Mouse (Mus musculus) hindbrain, postnatal 0 days (tissue): ENCODE measurements around the gene Cfap65. TPM values are rescaled to one million over a fixed set of nuclear protein-coding genes. Genes with fewer than 3 reads are reported as not detected.
A peak's percentile ranks its signal among the peaks of the same experiment; 100 is the strongest.

Source experiments
- ATAC-seq: fragments of 200-750 bp; cut with Nextera tagmentation; 2 replicates; pipeline ENCODE4 v1.8.0; 2017; ENCODE audit warnings: mild to moderate bottlenecking, moderate TSS enrichment, moderate library complexity
- DNase-seq: peaks from one replicate; pipeline ENCODE4 v3.0.0-alpha.2; 2015; ENCODE audit warnings: low spot score
- H3K27ac ChIP-seq: fragments of 300-500 bp; sonication (generic); 2 replicates; pipeline ENCODE4 v1.5.1; 2014; ENCODE audit warnings: mild to moderate bottlenecking
- H3K27me3 ChIP-seq: fragments of 300-500 bp; sonication (generic); 2 replicates; pipeline ENCODE4 v1.6.1; 2014; ENCODE audit warnings: low read length, mixed read lengths; ENCODE audit not compliant: insufficient read depth
- H3K36me3 ChIP-seq: fragments of 300-500 bp; sonication (generic); 2 replicates; pipeline ENCODE4 v1.6.1; 2014; ENCODE audit warnings: low read length, mixed read lengths; ENCODE audit not compliant: insufficient read depth
- H3K4me1 ChIP-seq: fragments of 300-500 bp; sonication (generic); 2 replicates; pipeline ENCODE4 v1.6.1; 2014; ENCODE audit warnings: antibody characterized with exemption, low read length, mixed read lengths; ENCODE audit not compliant: insufficient read depth
- H3K4me2 ChIP-seq: fragments of 300-500 bp; sonication (generic); 2 replicates; pipeline ENCODE4 v1.6.1; 2014; ENCODE audit warnings: low read depth, mild to moderate bottlenecking, low read length, moderate library complexity, mixed read lengths
- H3K4me3 ChIP-seq: fragments of 300-500 bp; sonication (generic); 2 replicates; pipeline ENCODE4 v1.5.1; 2014; ENCODE audit warnings: low read length
- H3K9ac ChIP-seq: fragments of 300-500 bp; sonication (generic); replicated peaks from 2 replicates; pipeline ENCODE4 v1.6.1; 2014; ENCODE audit warnings: mild to moderate bottlenecking, low read length, moderate library complexity, mixed read lengths
- H3K9me3 ChIP-seq: fragments of 300-500 bp; sonication (generic); 2 replicates; pipeline ENCODE4 v1.6.1; 2016; ENCODE audit warnings: low read length, mixed read lengths
- CTCF ChIP-seq: IDR thresholded peaks from 2 replicates; pipeline ENCODE4 v1.5.1; 2016; ENCODE audit warnings: antibody characterized with exemption, control low read depth, low read depth
- WGBS: fragments of 180-500 bp; shearing (Covaris S2); extraction: QIAGEN DNeasy Blood & Tissue Kit; methylation state at CpG from one replicate; pipeline ENCODE4 v1.1.7; 2014; 5-methylcytosine and 5-hydroxymethylcytosine counted together
- polyA plus RNA-seq: library from polyadenylated mRNA; unstranded; fragments of >200 nt; fragmentation: Nextera tagmentation; extraction: Ambion mirVana; gene quantifications from 2 replicates; pipeline ENCODE4 v1.2.1, GENCODE M21; 2015
- total RNA-seq: library from RNA; depleted of rRNA; stranded (reverse); fragments of >200 nt; gene quantifications from 2 replicates; pipeline ENCODE4 v1.2.3, GENCODE M21; 2014

Cfap65 gene
- total and polyA plus RNA-seq, 2 experiments from 2014 or later: 1.3 to 4.7 TPM

DNA sequence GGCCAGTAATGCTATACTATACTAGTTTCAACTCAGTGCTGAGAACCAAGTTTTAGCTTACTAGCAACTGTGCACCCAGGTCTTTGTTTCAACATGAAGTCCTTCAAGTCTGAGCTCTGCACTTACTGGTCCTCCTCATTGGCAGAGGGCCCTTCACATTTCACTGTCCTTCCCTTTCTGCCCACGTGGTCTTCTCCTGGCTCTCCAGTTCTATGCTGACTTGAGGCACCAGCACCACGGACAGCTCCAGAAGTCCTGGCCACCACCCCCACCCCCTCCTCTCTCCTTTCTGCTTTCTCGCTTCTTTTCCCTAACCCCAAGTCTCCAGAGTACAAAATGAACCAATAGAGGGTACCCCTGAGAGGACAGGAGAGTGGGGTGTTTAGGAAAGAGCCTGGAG lies 4.4 kb upstream of the Cfap65 start:
- H3K9ac ChIP-seq: no peak overlapping the region
- no peak overlapping the region for H3K4me2 ChIP-seq
- ATAC-seq (no peak), DNase-seq (no peak)
- no peak overlapping the region for H3K4me3 ChIP-seq
- no peaks in the 10 kb centered on the region for H3K9me3 ChIP-seq
- no peaks in the 10 kb centered on the region for H3K4me1 ChIP-seq
- H3K27me3 ChIP-seq: peaks cover 5% of the 10 kb centered on the region; the same call in 1 of the 2 replicates
- H3K27ac ChIP-seq: no peak overlapping the region
- WGBS: 6% methylated on average over 3 of the region's 3 CpGs
- TF ChIP-seq CTCF: no peak
- no peaks in the 10 kb centered on the region for H3K36me3 ChIP-seq

GRCm38 (mm10) chr1:74936221-74936830 lies 927 bp upstream of the Cfap65 start:
- DNase-seq: no peak
- WGBS: 47% methylated on average over 12 of the region's 12 CpGs
- no peak for ATAC-seq
- Histone ChIP-seq H3K9me3 (no peaks in the 10 kb centered on the region), H3K4me1 (no peaks in the 10 kb centered on the region), H3K9ac (no peak overlapping the region), H3K27me3 (peaks cover 10% of the 10 kb centered on the region), H3K27ac (no peak overlapping the region), H3K4me2 (no peak overlapping the region), H3K36me3 (no peaks in the 10 kb centered on the region), H3K4me3 (no peak overlapping the region)
- no peak for TF ChIP-seq CTCF

DNA sequence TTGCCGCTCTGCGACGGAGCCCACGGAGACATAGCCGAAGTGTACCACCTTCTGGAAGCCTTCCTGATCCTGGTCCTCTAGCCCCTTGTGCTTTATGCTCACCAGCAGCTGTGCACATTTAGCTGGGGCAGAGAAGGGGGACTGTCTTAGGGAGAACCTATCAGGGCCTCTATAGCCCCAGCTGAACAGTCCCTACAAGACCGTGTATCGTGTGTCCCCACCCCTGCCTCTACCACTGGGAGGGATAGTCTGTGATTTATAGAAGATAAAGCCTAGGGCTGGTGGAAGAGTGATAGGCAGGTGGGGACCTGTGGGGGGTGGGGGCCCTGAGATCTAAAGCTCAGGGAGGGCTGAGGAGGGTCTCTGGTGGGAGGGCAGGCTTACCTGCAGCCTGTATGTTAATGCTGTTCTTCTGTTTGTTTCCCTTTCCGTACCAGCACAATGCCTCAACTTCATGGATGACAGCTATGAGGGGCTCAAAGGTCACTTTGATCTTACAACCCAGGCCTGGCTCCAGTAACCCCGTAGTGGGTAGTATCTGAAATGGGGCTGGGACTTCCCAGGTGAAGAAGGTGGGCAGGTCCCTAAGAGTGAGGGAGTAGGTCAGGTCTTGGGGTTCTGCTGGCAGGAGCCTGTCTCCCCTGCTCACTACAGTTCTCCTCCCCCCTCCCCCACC lies 7.6 kb downstream of the Cfap65 start:
- no peak overlapping the region for H3K4me2 ChIP-seq
- no peak overlapping the region for H3K9ac ChIP-seq
- H3K27ac ChIP-seq: no peak overlapping the region
- no peak overlapping the region for H3K4me3 ChIP-seq
- no peaks in the 10 kb centered on the region for H3K4me1 ChIP-seq
- no peak for TF ChIP-seq CTCF
- no peak for DNase-seq
- H3K36me3 ChIP-seq: no peaks in the 10 kb centered on the region
- H3K9me3 ChIP-seq: no peaks in the 10 kb centered on the region
- no peak for ATAC-seq
- no peaks in the 10 kb centered on the region for H3K27me3 ChIP-seq
- WGBS: 86% methylated on average over 9 of the region's 9 CpGs

GRCm38 (mm10) chr1:74926721-74927120 lies 8.7 kb downstream of the Cfap65 start:
- DNase-seq: peak; percentile 36
- H3K9ac ChIP-seq: no peak overlapping the region
- no peak for ATAC-seq
- H3K36me3 ChIP-seq: no peaks in the 10 kb centered on the region
- WGBS: 36% methylated on average over 6 of the region's 6 CpGs
- H3K4me1 ChIP-seq: no peaks in the 10 kb centered on the region
- H3K4me2 ChIP-seq: no peak overlapping the region
- no peaks in the 10 kb centered on the region for H3K9me3 ChIP-seq
- no peak overlapping the region for H3K4me3 ChIP-seq
- TF ChIP-seq CTCF: peak; percentile 90
- H3K27ac ChIP-seq: no peak overlapping the region
- H3K27me3 ChIP-seq: no peaks in the 10 kb centered on the region

GRCm38 (mm10) chr1:74924464-74924863 lies 10.9 kb downstream of the Cfap65 start:
- 62% methylated on average over 4 of the region's 4 CpGs for WGBS
- ATAC-seq: no peak

GRCm38 (mm10) chr1:74915706-74916105 lies 19.7 kb downstream of the Cfap65 start:
- Histone ChIP-seq H3K27me3 (no peaks in the 10 kb centered on the region), H3K4me2 (0 out of 2 replicates have a peak overlapping the region, but pooled peaks have one; percentile 25), H3K9me3 (no peaks in the 10 kb centered on the region), H3K36me3 (no peaks in the 10 kb centered on the region), H3K27ac (no peak overlapping the region), H3K4me1 (0 out of 2 replicates have a peak, but pooled peaks cover 3% of the 10 kb centered on the region), H3K4me3 (no peak overlapping the region), H3K9ac (no peak overlapping the region)
- WGBS: 21% methylated on average over 13 of the region's 13 CpGs
- TF ChIP-seq CTCF: peak; percentile 46
- DNase-seq (no peak), ATAC-seq (no peak)

More at GRCm38 (mm10) chr1:74924464-74924863, 10.9 kb downstream of the Cfap65 start:
- no peak overlapping the region for H3K4me2 ChIP-seq
- no peaks in the 10 kb centered on the region for H3K9me3 ChIP-seq
- TF ChIP-seq CTCF: 0 out of 2 replicates have a peak, but pooled peaks have one; percentile 11
- H3K9ac ChIP-seq: no peak overlapping the region
- no peak for DNase-seq
- H3K4me1 ChIP-seq: no peaks in the 10 kb centered on the region
- H3K27ac ChIP-seq: no peak overlapping the region
- no peak overlapping the region for H3K4me3 ChIP-seq
- no peaks in the 10 kb centered on the region for H3K27me3 ChIP-seq
- H3K36me3 ChIP-seq: no peaks in the 10 kb centered on the region

DNA sequence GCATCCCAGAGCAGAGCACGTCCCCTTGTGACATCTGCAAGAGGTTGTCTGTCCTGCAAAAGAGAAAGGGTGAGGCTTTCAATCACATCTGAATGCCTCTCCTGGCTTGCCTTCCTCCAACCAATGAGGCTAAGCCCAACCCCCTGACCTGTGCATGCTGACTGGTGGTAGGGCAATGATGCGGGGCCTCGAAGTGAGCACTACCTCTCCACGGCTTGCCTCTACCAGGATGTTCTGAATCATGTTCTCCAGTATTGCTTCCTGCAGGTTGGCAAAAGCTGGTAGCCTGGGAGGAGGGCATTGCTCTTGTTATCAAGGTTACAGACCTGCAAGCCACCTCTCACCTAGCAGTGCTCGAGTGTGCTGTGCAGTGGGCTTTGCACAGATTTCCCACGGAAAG lies 33.2 kb downstream of the Cfap65 start:
- WGBS: 24% methylated on average over 6 of the region's 6 CpGs
- Histone ChIP-seq H3K27me3 (peaks cover 32% of the 10 kb centered on the region), H3K9ac (no peak overlapping the region), H3K27ac (no peak overlapping the region), H3K9me3 (no peaks in the 10 kb centered on the region), H3K36me3 (no peaks in the 10 kb centered on the region), H3K4me1 (0 out of 2 replicates have a peak, but pooled peaks cover 6% of the 10 kb centered on the region), H3K4me3 (no peak overlapping the region), H3K4me2 (no peak overlapping the region)
- no peak for TF ChIP-seq CTCF
- no peak for ATAC-seq
- no peak for DNase-seq
